Mouse (Mus musculus) lung, adult 2 months (tissue): Measurements from ENCODE around the gene Wdr31.

ENCODE experiments used
- CTCF ChIP-seq: fragments of 200-500 bp; IDR thresholded peaks from 2 replicates; pipeline ENCODE4 v1.5.1; 2011; ENCODE audit warnings: mild to moderate bottlenecking, low read length, control low read depth; ENCODE audit not compliant: insufficient read depth
- POLR2A ChIP-seq: fragments of 200-500 bp; IDR thresholded peaks from 2 replicates; pipeline ENCODE4 v1.6.1; 2011; ENCODE audit warnings: low read depth, mild to moderate bottlenecking, control low read depth, low read length, borderline replicate concordance; ENCODE audit errors: extremely low read depth

DNA sequence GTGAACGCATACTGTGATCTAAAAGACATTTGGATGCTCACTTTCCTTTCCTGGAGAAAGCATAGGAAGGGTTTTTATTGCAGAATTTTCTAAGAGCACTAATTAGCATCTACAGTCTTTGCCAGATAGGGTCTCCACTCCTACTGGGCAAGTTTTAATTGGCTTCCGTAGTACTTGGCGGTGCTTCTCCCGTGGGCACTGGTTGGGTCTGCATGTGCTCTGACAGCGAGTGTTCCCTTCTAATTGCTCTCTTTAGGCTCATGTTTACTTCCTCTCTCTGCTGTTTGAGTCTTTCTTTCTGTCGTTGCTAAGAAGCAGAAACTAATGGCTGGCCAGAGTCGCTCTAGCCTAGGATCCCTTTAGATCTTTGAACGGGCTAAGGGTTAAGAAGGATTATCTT lies 52.2 kb downstream of the Wdr31 start:
- no peak for TF ChIP-seq CTCF
- TF ChIP-seq POLR2A, result no peak
